Comparison of ENCODE assay signal across 9 mouse cellular contexts in genomic region chrX:135210436-135211221, GRCm38 (mm10). TPM values are rescaled to one million over a fixed set of nuclear protein-coding genes. Genes with fewer than 3 reads are reported as not detected.
DNase-seq lines count a peak whose midpoint lies in the region; ATAC-seq lines count a peak whose summit lies in the region.
"Had no signal": no experiment of that assay in that cellular context is flagged by ENCODE, and none has a peak within 500 bp of the region (broad histone marks: within the 10 kb centered on the region; RNA-seq: fewer than 3 reads in every experiment).

TSS of gene Tceal6 (minus strand) at chrX:135210687.

- H3K4me3 ChIP-seq in heart, embryonic 12.5 days: peak within 1 kb of the TSS; percentile 46
- peak within 1 kb of the TSS; percentile 29 for H3K4me3 ChIP-seq in embryonic facial prominence, embryonic 11.5 days (ENCODE audit: low read depth, low read length)
- H3K4me3 ChIP-seq in intestine, embryonic 15.5 days (replicated peaks): peak within 1 kb of the TSS; percentile 18; the same call in 1 of the 2 replicates
- H3K4me3 ChIP-seq in limb, embryonic 15.5 days: peak within 1 kb of the TSS; percentile 29
- H3K4me3 ChIP-seq in stomach, embryonic 15.5 days (replicated peaks): peak within 1 kb of the TSS; percentile 19

- H3K36me3 ChIP-seq in heart, embryonic 12.5 days: no peaks in the 10 kb centered on the region
- H3K36me3 ChIP-seq in embryonic facial prominence, embryonic 11.5 days (replicated peaks; ENCODE audit: control insufficient read depth, insufficient read depth, low read depth, low read length): no peaks in the 10 kb centered on the region
- H3K36me3 ChIP-seq in intestine, embryonic 15.5 days: no peaks in the 10 kb centered on the region
- H3K36me3 ChIP-seq in limb, embryonic 15.5 days: no peaks in the 10 kb centered on the region
- H3K36me3 ChIP-seq in stomach, embryonic 15.5 days: no peaks in the 10 kb centered on the region

- no peaks in the 10 kb centered on the region for H3K9me3 ChIP-seq in heart, embryonic 12.5 days (replicated peaks)
- H3K9me3 ChIP-seq in embryonic facial prominence, embryonic 11.5 days (replicated peaks; ENCODE audit: control insufficient read depth, low read length): no peaks in the 10 kb centered on the region
- H3K9me3 ChIP-seq in intestine, embryonic 15.5 days: no peaks in the 10 kb centered on the region
- H3K9me3 ChIP-seq in limb, embryonic 15.5 days: no peaks in the 10 kb centered on the region
- H3K9me3 ChIP-seq in stomach, embryonic 15.5 days: no peaks in the 10 kb centered on the region

- peak within 1 kb of the TSS; percentile 54; the same call in 1 of the 2 replicates for H3K9ac ChIP-seq in heart, embryonic 12.5 days
- no peak within 1 kb of the TSS for H3K9ac ChIP-seq in embryonic facial prominence, embryonic 11.5 days (replicated peaks; ENCODE audit: low read length)
- H3K9ac ChIP-seq in intestine, embryonic 15.5 days: no peak within 1 kb of the TSS
- H3K9ac ChIP-seq in limb, embryonic 15.5 days: no peak within 1 kb of the TSS
- no peak within 1 kb of the TSS for H3K9ac ChIP-seq in stomach, embryonic 15.5 days

- H3K27me3 ChIP-seq in heart, embryonic 12.5 days (replicated peaks): peaks cover 5% of the 10 kb centered on the region; the same call in 1 of the 2 replicates
- no peaks in the 10 kb centered on the region for H3K27me3 ChIP-seq in embryonic facial prominence, embryonic 11.5 days (ENCODE audit: control insufficient read depth, insufficient read depth, low read length)
- H3K27me3 ChIP-seq in intestine, embryonic 15.5 days (replicated peaks): peaks cover 8% of the 10 kb centered on the region; the same call in 1 of the 2 replicates
- peaks cover 16% of the 10 kb centered on the region for H3K27me3 ChIP-seq in limb, embryonic 15.5 days
- no peaks in the 10 kb centered on the region for H3K27me3 ChIP-seq in stomach, embryonic 15.5 days (replicated peaks)

- no peak within 1 kb of the TSS for H3K27ac ChIP-seq in heart, embryonic 12.5 days (ENCODE audit: poor library complexity, severe bottlenecking)
- H3K27ac ChIP-seq in embryonic facial prominence, embryonic 11.5 days (replicated peaks; ENCODE audit: low read depth, low read length): no peak within 1 kb of the TSS
- H3K27ac ChIP-seq in intestine, embryonic 15.5 days: no peak within 1 kb of the TSS
- no peak within 1 kb of the TSS for H3K27ac ChIP-seq in limb, embryonic 15.5 days
- no peak within 1 kb of the TSS for H3K27ac ChIP-seq in stomach, embryonic 15.5 days

- no peaks in the 10 kb centered on the region for H3K4me1 ChIP-seq in heart, embryonic 12.5 days (replicated peaks)
- no peaks in the 10 kb centered on the region for H3K4me1 ChIP-seq in embryonic facial prominence, embryonic 11.5 days (ENCODE audit: control insufficient read depth, insufficient read depth, low read length)
- H3K4me1 ChIP-seq in intestine, embryonic 15.5 days (replicated peaks): no peaks in the 10 kb centered on the region
- H3K4me1 ChIP-seq in limb, embryonic 15.5 days: no peaks in the 10 kb centered on the region
- no peaks in the 10 kb centered on the region for H3K4me1 ChIP-seq in stomach, embryonic 15.5 days

- no peak for DNase-seq in heart, adult 8-10 months (ENCODE audit: low spot score)
- peak; percentile 1 for DNase-seq in embryonic facial prominence, embryonic 11.5 days (ENCODE audit: low spot score)
- no peak for DNase-seq in Muller cell, postnatal 12 days (ENCODE audit: inconsistent ontology term)

- ATAC-seq in heart, embryonic 12.5 days (ENCODE audit: insufficient number of reproducible peaks, low FRiP score): no peak
- no peak for ATAC-seq in embryonic facial prominence, embryonic 11.5 days (replicated peaks; ENCODE audit: insufficient number of reproducible peaks, low FRiP score, low TSS enrichment, low read depth)
- ATAC-seq in intestine, embryonic 15.5 days: no peak
- ATAC-seq in limb, embryonic 15.5 days (ENCODE audit: insufficient number of reproducible peaks, low FRiP score, low TSS enrichment, low read depth): no peak
- no peak for ATAC-seq in stomach, embryonic 15.5 days (ENCODE audit: insufficient read depth, low FRiP score, low read depth)
- ATAC-seq in erythroid progenitor cell, adult 5-6 weeks (replicated peaks; ENCODE audit: low FRiP score, poor library complexity, severe bottlenecking): no peak

- H3K4me2 ChIP-seq in heart, embryonic 12.5 days: peak within 1 kb of the TSS; percentile 76
- peak within 1 kb of the TSS; percentile 55 for H3K4me2 ChIP-seq in embryonic facial prominence, embryonic 11.5 days (ENCODE audit: low read depth, low read length)
- peak within 1 kb of the TSS; percentile 51 for H3K4me2 ChIP-seq in intestine, embryonic 15.5 days (replicated peaks)
- peak within 1 kb of the TSS; percentile 43 for H3K4me2 ChIP-seq in limb, embryonic 15.5 days
- peak within 1 kb of the TSS; percentile 48 for H3K4me2 ChIP-seq in stomach, embryonic 15.5 days

- WGBS in heart, embryonic 12.5 days: 24% methylated on average over 13 of the region's 13 CpGs
- 30% methylated on average over 10 of the region's 13 CpGs for WGBS in embryonic facial prominence, embryonic 11.5 days
- 31% methylated on average over 13 of the region's 13 CpGs for WGBS in intestine, embryonic 15.5 days
- 27% methylated on average over 13 of the region's 13 CpGs for whole genome bisulfite sequencing in limb, embryonic 15.5 days
- 26% methylated on average over 11 of the region's 13 CpGs for WGBS in stomach, embryonic 15.5 days

RNA-seq across cellular contexts. Expression of gene Tceal6, which starts in this region (rescaled TPM):
- 1.7 and 2.3 TPM in 2 replicates for polyA plus RNA-seq in heart, embryonic 12.5 days (2016; fragmentation: Nextera tagmentation; extraction: Ambion mirVana)
- under 1 TPM in 1 of 4 experiments, not detected in 3; 0.31 TPM for total RNA-seq in heart, adult 8-10 months (2022)
- 0.86 and 1.6 TPM in 2 replicates for polyA plus RNA-seq in embryonic facial prominence, embryonic 11.5 days (2014; fragmentation: Nextera tagmentation; extraction: Ambion mirVana)
- 0.88 and 0.97 TPM in 2 replicates for polyA plus RNA-seq in intestine, embryonic 15.5 days (2015; fragmentation: Nextera tagmentation; extraction: Ambion mirVana)
- 7.1 and 11.8 TPM in 2 replicates for polyA plus RNA-seq in limb, embryonic 15.5 days (2015; fragmentation: Nextera tagmentation; extraction: Ambion mirVana)
- polyA plus RNA-seq in stomach, embryonic 15.5 days (2015; fragmentation: Nextera tagmentation; extraction: Ambion mirVana): 0.90 and 1.3 TPM in 2 replicates
- not detected in 2 replicates for total RNA-seq in erythroid progenitor cell, adult 5-6 weeks (2015; ENCODE audit: low replicate concordance)
- not detected in 2 replicates for total RNA-seq in erythroid progenitor cell, adult 5-6 weeks (2017; ENCODE audit: low replicate concordance)
- polyA plus RNA-seq: C2C12 had no signal
